Mouse (Mus musculus): ENCODE data around the gene Numa1. TPM values are rescaled to one million over a fixed set of nuclear protein-coding genes. Genes with fewer than 3 reads are reported as not detected.
A peak's percentile ranks its signal among the peaks of the same experiment; 100 is the strongest.
"Not testable (repeated sequence)": the region's sequence is repeated elsewhere in the genome, so short reads cannot be mapped to it uniquely, and the experiment has no call there.

Gene Numa1
- polyA plus RNA-seq, 1 experiment from 2014 or later, result 66.3 TPM

DNA sequence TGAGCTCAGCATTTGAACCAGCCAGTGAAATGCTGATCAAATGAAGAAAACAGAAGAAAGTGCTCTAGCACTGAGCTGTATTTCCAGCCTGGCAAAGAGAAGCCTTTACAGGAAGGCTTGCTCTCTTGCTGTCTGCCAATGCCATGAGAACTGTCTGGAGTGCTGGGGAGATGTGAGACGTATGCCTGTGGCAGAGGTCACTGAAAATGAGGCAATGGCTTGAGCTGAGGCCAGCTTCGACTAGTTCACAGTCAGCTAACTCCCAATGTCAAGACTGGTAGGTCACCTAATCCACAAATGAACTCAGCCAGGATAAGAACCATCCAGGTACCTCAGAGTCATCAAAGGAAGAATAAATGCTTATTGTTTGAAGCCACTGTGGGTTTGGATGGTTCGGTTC lies 5.8 kb upstream of the Numa1 start:
- Histone ChIP-seq H3K4me2 (no peak overlapping the region), H3K27me3 (replicated peaks; ENCODE audit: control insufficient read depth, insufficient read depth, low read length) (no peaks in the 10 kb centered on the region), H3K4me1 (replicated peaks; ENCODE audit: control insufficient read depth, insufficient read depth, low read length) (peaks cover 4% of the 10 kb centered on the region; the same call in 1 of the 2 replicates), H3K9ac (ENCODE audit: low read depth, low read length) (no peak overlapping the region), H3K9me3 (ENCODE audit: control insufficient read depth, low read length) (no peaks in the 10 kb centered on the region), H3K36me3 (ENCODE audit: control insufficient read depth, insufficient read depth, low read length) (no peaks in the 10 kb centered on the region), H3K27ac (ENCODE audit: low read depth, low read length) (no peak overlapping the region), H3K4me3 (ENCODE audit: low read depth, low read length) (no peak overlapping the region)
- ATAC-seq (replicated peaks; ENCODE audit: low FRiP score), result no peak
- no peak for DNase-seq (ENCODE audit: low spot score)
- WGBS, result 88% methylated on average over 3 of the region's 3 CpGs

DNA sequence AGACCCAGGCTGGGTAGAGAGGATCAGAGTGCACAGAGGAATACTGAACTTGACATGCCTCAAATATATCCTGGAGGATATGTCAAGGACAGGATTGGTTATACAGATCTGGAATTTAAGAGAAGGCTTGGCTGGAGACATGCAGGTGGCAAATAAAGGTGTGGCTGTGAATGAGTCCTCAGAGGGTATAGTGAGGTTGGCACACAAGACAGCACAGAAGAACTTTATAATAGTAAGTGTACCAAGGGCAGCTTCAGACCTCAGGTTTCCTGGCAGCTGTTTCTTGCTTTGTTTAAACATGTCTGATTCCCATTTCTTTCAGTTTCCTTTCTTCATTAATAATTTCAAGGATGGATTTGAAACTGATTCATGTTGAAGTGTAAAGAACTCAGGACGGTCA lies 1.4 kb upstream of the Numa1 start:
- WGBS, result 90% methylated on average over 1 of the region's 1 CpGs

GRCm38 (mm10) chr7:101933300-101933699 lies 611 bp upstream of the Numa1 start:
- peak overlapping the region; percentile 73 for H3K9ac ChIP-seq (ENCODE audit: low read depth, low read length)
- ATAC-seq (replicated peaks; ENCODE audit: low FRiP score) (peak; percentile 46), DNase-seq (ENCODE audit: low spot score) (no peak)
- no peaks in the 10 kb centered on the region for H3K27me3 ChIP-seq (replicated peaks; ENCODE audit: control insufficient read depth, insufficient read depth, low read length)
- peak overlapping the region; percentile 80 for H3K27ac ChIP-seq (ENCODE audit: low read depth, low read length)
- H3K4me2 ChIP-seq, result peak overlapping the region; percentile 87
- WGBS, result 4% methylated on average over 15 of the region's 15 CpGs
- peak overlapping the region; percentile 88 for H3K4me3 ChIP-seq (ENCODE audit: low read depth, low read length)
- no peaks in the 10 kb centered on the region for H3K36me3 ChIP-seq (ENCODE audit: control insufficient read depth, insufficient read depth, low read length)
- no peaks in the 10 kb centered on the region for H3K9me3 ChIP-seq (ENCODE audit: control insufficient read depth, low read length)
- peaks cover 9% of the 10 kb centered on the region for H3K4me1 ChIP-seq (replicated peaks; ENCODE audit: control insufficient read depth, insufficient read depth, low read length)

More for the DNA sequence above, 1.4 kb upstream of the Numa1 start:
- H3K9ac ChIP-seq (ENCODE audit: low read depth, low read length), result 0 out of 2 replicates have a peak overlapping the region, but pooled peaks have one; percentile 2
- peak overlapping the region; percentile 87 for H3K4me2 ChIP-seq
- H3K27ac ChIP-seq (ENCODE audit: low read depth, low read length), result no peak overlapping the region
- H3K4me3 ChIP-seq (ENCODE audit: low read depth, low read length), result peak overlapping the region; percentile 88
- H3K27me3 ChIP-seq (replicated peaks; ENCODE audit: control insufficient read depth, insufficient read depth, low read length), result no peaks in the 10 kb centered on the region
- DNase-seq (ENCODE audit: low spot score) (no peak), ATAC-seq (replicated peaks; ENCODE audit: low FRiP score) (no peak)
- peaks cover 9% of the 10 kb centered on the region for H3K4me1 ChIP-seq (replicated peaks; ENCODE audit: control insufficient read depth, insufficient read depth, low read length)
- no peaks in the 10 kb centered on the region for H3K9me3 ChIP-seq (ENCODE audit: control insufficient read depth, low read length)
- no peaks in the 10 kb centered on the region for H3K36me3 ChIP-seq (ENCODE audit: control insufficient read depth, insufficient read depth, low read length)

DNA sequence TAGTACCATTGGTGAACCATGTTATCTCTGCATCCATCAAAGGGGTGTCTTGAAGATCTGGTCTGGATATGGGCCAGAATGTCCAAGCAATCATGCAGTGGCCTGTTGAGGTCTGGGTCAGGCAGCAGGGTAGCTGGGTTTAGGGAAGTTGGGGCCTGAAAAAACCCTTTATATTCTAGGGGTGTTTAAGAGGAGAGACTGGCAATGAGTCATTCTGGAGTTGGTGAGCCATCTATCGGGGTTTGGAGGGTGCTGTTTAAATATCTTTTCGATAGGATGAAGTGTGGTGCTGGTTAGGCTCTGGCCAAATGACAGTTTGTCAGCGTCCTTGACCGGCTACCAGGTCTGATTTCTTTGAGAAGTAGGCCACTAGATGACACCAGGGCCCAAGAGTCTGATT lies 2.0 kb downstream of the Numa1 start:
- 86% methylated on average over 4 of the region's 4 CpGs for WGBS
- Histone ChIP-seq H3K4me1 (replicated peaks; ENCODE audit: control insufficient read depth, insufficient read depth, low read length) (peaks cover 9% of the 10 kb centered on the region), H3K9me3 (ENCODE audit: control insufficient read depth, low read length) (no peaks in the 10 kb centered on the region), H3K27ac (ENCODE audit: low read depth, low read length) (no peak overlapping the region), H3K27me3 (replicated peaks; ENCODE audit: control insufficient read depth, insufficient read depth, low read length) (no peaks in the 10 kb centered on the region), H3K9ac (ENCODE audit: low read depth, low read length) (no peak overlapping the region), H3K36me3 (ENCODE audit: control insufficient read depth, insufficient read depth, low read length) (peaks cover 5% of the 10 kb centered on the region; the same call in 1 of the 2 replicates), H3K4me2 (peak overlapping the region; percentile 79; the same call in 1 of the 2 replicates), H3K4me3 (ENCODE audit: low read depth, low read length) (no peak overlapping the region)
- no peak for DNase-seq (ENCODE audit: low spot score)
- ATAC-seq (replicated peaks; ENCODE audit: low FRiP score), result no peak

DNA sequence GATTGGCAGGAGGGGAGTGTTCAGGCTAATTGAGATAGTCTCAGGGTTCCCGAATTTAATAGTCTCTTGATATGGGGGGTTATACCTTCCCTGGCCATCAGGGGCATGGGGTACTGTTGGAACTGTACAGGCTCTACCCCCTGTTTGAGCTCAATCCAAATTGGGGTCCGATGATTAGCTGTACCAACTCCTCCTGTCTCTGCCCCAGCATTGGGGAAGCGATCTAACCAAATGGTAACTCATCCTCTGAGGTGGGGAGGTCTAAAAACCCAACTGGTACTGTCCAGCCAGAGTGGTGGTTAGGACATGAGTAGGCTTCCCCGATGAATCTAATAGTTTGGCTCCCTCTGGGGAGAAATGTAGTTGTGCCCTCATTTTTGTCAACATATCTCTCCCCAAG lies 3.1 kb downstream of the Numa1 start:
- H3K4me2 ChIP-seq, result no peak overlapping the region
- H3K9ac ChIP-seq (ENCODE audit: low read depth, low read length), result no peak overlapping the region
- peaks cover 5% of the 10 kb centered on the region; the same call in 1 of the 2 replicates for H3K36me3 ChIP-seq (ENCODE audit: control insufficient read depth, insufficient read depth, low read length)
- WGBS, result 87% methylated on average over 4 of the region's 4 CpGs
- DNase-seq (ENCODE audit: low spot score), result no peak
- H3K27me3 ChIP-seq (replicated peaks; ENCODE audit: control insufficient read depth, insufficient read depth, low read length), result no peaks in the 10 kb centered on the region
- no peak for ATAC-seq (replicated peaks; ENCODE audit: low FRiP score)
- H3K9me3 ChIP-seq (ENCODE audit: control insufficient read depth, low read length), result no peaks in the 10 kb centered on the region
- no peak overlapping the region for H3K4me3 ChIP-seq (ENCODE audit: low read depth, low read length)
- peaks cover 9% of the 10 kb centered on the region for H3K4me1 ChIP-seq (replicated peaks; ENCODE audit: control insufficient read depth, insufficient read depth, low read length)
- no peak overlapping the region for H3K27ac ChIP-seq (ENCODE audit: low read depth, low read length)

DNA sequence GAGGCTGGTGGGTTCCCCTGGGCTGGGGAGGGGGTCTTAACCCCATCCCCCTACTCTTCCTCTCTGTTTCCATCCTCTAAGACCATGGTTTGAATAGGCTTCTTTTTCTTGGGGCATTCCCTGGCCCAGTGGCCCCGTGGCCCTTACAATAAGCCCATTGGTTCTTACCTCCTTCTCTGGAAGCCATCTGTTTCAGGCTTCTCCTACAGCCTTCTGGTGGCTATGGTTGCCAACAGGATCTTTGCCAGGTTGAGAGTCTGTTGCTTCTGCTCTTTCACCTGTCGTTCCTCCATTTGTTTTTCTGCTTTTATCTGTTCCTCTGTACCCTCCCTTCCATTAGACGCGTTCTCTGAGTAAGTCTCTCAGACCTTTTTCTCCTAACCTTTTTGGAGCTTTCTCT lies 3.7 kb downstream of the Numa1 start:
- Histone ChIP-seq H3K9ac (ENCODE audit: low read depth, low read length) (no peak overlapping the region), H3K27ac (ENCODE audit: low read depth, low read length) (no peak overlapping the region), H3K36me3 (ENCODE audit: control insufficient read depth, insufficient read depth, low read length) (peaks cover 5% of the 10 kb centered on the region; the same call in 1 of the 2 replicates), H3K9me3 (ENCODE audit: control insufficient read depth, low read length) (no peaks in the 10 kb centered on the region), H3K27me3 (replicated peaks; ENCODE audit: control insufficient read depth, insufficient read depth, low read length) (no peaks in the 10 kb centered on the region), H3K4me2 (no peak overlapping the region), H3K4me3 (ENCODE audit: low read depth, low read length) (no peak overlapping the region), H3K4me1 (replicated peaks; ENCODE audit: control insufficient read depth, insufficient read depth, low read length) (peaks cover 9% of the 10 kb centered on the region)
- 86% methylated on average over 4 of the region's 4 CpGs for WGBS
- DNase-seq (ENCODE audit: low spot score) (no peak), ATAC-seq (replicated peaks; ENCODE audit: low FRiP score) (no peak)

GRCm38 (mm10) chr7:101938348-101938747 lies 4.4 kb downstream of the Numa1 start:
- no peak overlapping the region for H3K4me2 ChIP-seq
- H3K36me3 ChIP-seq (ENCODE audit: control insufficient read depth, insufficient read depth, low read length), result peaks cover 5% of the 10 kb centered on the region; the same call in 1 of the 2 replicates
- WGBS, result 86% methylated on average over 2 of the region's 2 CpGs
- no peak overlapping the region for H3K27ac ChIP-seq (ENCODE audit: low read depth, low read length)
- H3K4me3 ChIP-seq (ENCODE audit: low read depth, low read length), result no peak overlapping the region
- ATAC-seq (replicated peaks; ENCODE audit: low FRiP score), result no peak
- H3K9ac ChIP-seq (ENCODE audit: low read depth, low read length), result no peak overlapping the region
- no peak for DNase-seq (ENCODE audit: low spot score)
- H3K4me1 ChIP-seq (replicated peaks; ENCODE audit: control insufficient read depth, insufficient read depth, low read length), result peaks cover 5% of the 10 kb centered on the region
- H3K9me3 ChIP-seq (ENCODE audit: control insufficient read depth, low read length), result no peaks in the 10 kb centered on the region
- H3K27me3 ChIP-seq (replicated peaks; ENCODE audit: control insufficient read depth, insufficient read depth, low read length), result no peaks in the 10 kb centered on the region

DNA sequence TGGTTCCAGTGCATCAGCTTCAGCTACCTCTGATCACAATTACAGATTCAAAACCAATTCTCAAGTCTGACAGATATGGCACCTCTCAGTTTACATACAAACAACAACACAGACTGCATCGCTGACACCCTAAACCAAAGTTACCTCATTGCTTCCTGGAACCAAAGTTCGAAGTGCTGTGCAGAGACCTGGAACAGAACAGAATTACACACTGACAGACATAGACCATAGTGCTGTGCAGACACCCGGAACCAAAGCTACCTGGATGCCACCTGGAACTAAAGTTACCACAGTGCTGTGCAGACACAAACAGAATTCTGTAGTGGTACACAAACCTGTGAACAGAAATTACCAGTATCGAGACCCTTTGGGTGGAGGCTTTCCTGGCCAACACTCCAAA lies 5.8 kb downstream of the Numa1 start:
- no peak overlapping the region for H3K4me3 ChIP-seq (ENCODE audit: low read depth, low read length)
- DNase-seq (ENCODE audit: low spot score) (no peak), ATAC-seq (replicated peaks; ENCODE audit: low FRiP score) (no peak)
- 91% methylated on average over 4 of the region's 4 CpGs for WGBS
- peaks cover 5% of the 10 kb centered on the region; the same call in 1 of the 2 replicates for H3K36me3 ChIP-seq (ENCODE audit: control insufficient read depth, insufficient read depth, low read length)
- peaks cover 5% of the 10 kb centered on the region for H3K4me1 ChIP-seq (replicated peaks; ENCODE audit: control insufficient read depth, insufficient read depth, low read length)
- H3K9ac ChIP-seq (ENCODE audit: low read depth, low read length), result no peak overlapping the region
- no peaks in the 10 kb centered on the region for H3K9me3 ChIP-seq (ENCODE audit: control insufficient read depth, low read length)
- no peak overlapping the region for H3K4me2 ChIP-seq
- H3K27ac ChIP-seq (ENCODE audit: low read depth, low read length), result no peak overlapping the region
- H3K27me3 ChIP-seq (replicated peaks; ENCODE audit: control insufficient read depth, insufficient read depth, low read length), result no peaks in the 10 kb centered on the region

GRCm38 (mm10) chr7:101949008-101949407 lies 15.1 kb downstream of the Numa1 start:
- H3K36me3 ChIP-seq (ENCODE audit: control insufficient read depth, insufficient read depth, low read length); H3K4me1 ChIP-seq (replicated peaks; ENCODE audit: control insufficient read depth, insufficient read depth, low read length); DNase-seq (ENCODE audit: low spot score); H3K9me3 ChIP-seq (ENCODE audit: control insufficient read depth, low read length); H3K9ac ChIP-seq (ENCODE audit: low read depth, low read length); ATAC-seq (replicated peaks; ENCODE audit: low FRiP score); H3K4me3 ChIP-seq (ENCODE audit: low read depth, low read length); H3K27me3 ChIP-seq (replicated peaks; ENCODE audit: control insufficient read depth, insufficient read depth, low read length); H3K27ac ChIP-seq (ENCODE audit: low read depth, low read length); H3K4me2 ChIP-seq: not testable (repeated sequence)
- 72% methylated on average over 5 of the region's 5 CpGs for WGBS
